Comparison of ENCODE assay signal across 17 mouse cellular contexts in the genomic region with DNA sequence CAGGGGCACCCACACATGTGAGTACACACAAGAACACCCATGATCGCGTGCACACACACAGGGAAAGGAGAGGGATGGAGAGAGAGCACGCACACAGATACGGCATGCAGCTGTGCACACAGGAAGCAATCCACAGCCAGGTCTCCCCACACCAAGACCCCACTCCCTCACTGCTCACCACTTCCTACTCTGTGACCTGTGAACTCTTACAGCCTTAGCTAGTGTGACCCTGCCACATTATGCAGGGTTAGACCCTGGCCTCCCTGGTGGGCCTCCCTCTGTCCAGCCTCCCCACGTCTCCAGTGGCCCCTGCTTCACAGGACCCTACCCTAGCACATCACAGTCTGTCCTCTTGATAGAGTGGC.
"Had no signal": no experiment of that assay in that cellular context is flagged by ENCODE, and none has a peak within 500 bp of the region (broad histone marks: within the 10 kb centered on the region; RNA-seq: fewer than 3 reads in every experiment).

No protein-coding gene starts in this region.

- H3K4me2 ChIP-seq: liver, embryonic 13.5 days; midbrain, embryonic 13.5 days; neural tube, embryonic 13.5 days; stomach, embryonic 15.5 days had no signal

- ATAC-seq: intestine, postnatal 0 days; lung, postnatal 0 days; midbrain, embryonic 13.5 days; midbrain, embryonic 16.5 days had no signal

- H3K27ac ChIP-seq: kidney, postnatal 0 days; left cerebral cortex, adult 2 months; liver, embryonic 13.5 days; midbrain, embryonic 10.5 days; midbrain, embryonic 13.5 days; neural tube, embryonic 13.5 days; stomach, embryonic 15.5 days had no signal

- H3K36me3 ChIP-seq: liver, embryonic 13.5 days; midbrain, embryonic 10.5 days; midbrain, embryonic 13.5 days; neural tube, embryonic 13.5 days; stomach, embryonic 15.5 days had no signal

- H3K27me3 ChIP-seq: liver, embryonic 13.5 days; megakaryocyte, embryonic 14.5 days; midbrain, embryonic 13.5 days; neural tube, embryonic 13.5 days; stomach, embryonic 15.5 days had no signal

- DNase-seq: kidney, adult 2 months; kidney, postnatal 36 days; layer of hippocampus, postnatal 36 days; liver, embryonic 13.5 days; lung, adult 2 months; lung, postnatal 36 days had no signal

- H3K4me3 ChIP-seq: left cerebral cortex, adult 2 months; liver, embryonic 13.5 days; megakaryocyte, embryonic 14.5 days; midbrain, embryonic 10.5 days; midbrain, embryonic 13.5 days; myocyte; neural tube, embryonic 13.5 days; stomach, embryonic 15.5 days had no signal

- H3K9me3 ChIP-seq: midbrain, embryonic 10.5 days; midbrain, embryonic 13.5 days; neural tube, embryonic 13.5 days; stomach, embryonic 15.5 days had no signal

- H3K9ac ChIP-seq: liver, embryonic 13.5 days; midbrain, embryonic 13.5 days; neural tube, embryonic 13.5 days; stomach, embryonic 15.5 days had no signal
